Mouse (Mus musculus): ENCODE measurements around the gene Cdkn1a.
"Not testable (repeated sequence)": the region's sequence is repeated elsewhere in the genome, so short reads cannot be mapped to it uniquely, and the experiment has no call there.

Cdkn1a gene

GRCm38 (mm10) chr17:29084656-29085055, 6.1 kb upstream of the Cdkn1a start:
- DNase-seq, result no peak

GRCm38 (mm10) chr17:29085266-29085665, 5.5 kb upstream of the Cdkn1a start:
- no peak for DNase-seq

GRCm38 (mm10) chr17:29086916-29087315, 3.9 kb upstream of the Cdkn1a start:
- DNase-seq, result no peak

GRCm38 (mm10) chr17:29091348-29091944, 670 bp downstream of the Cdkn1a start:
- no peak for DNase-seq

- DNase-seq, result no peak
Observed at GRCm38 (mm10) chr17:29092497-29092896, 1.7 kb downstream of the Cdkn1a start.

GRCm38 (mm10) chr17:29093110-29093952, 2.6 kb downstream of the Cdkn1a start:
- peak; percentile 75 for DNase-seq

GRCm38 (mm10) chr17:29093961-29094309, 3.2 kb downstream of the Cdkn1a start:
- DNase-seq, result no peak

- DNase-seq, result peak; percentile 45
Observed at GRCm38 (mm10) chr17:29094310-29095181, 3.8 kb downstream of the Cdkn1a start.

- peak; percentile 98 for DNase-seq
Observed at GRCm38 (mm10) chr17:29095201-29095733, 4.5 kb downstream of the Cdkn1a start.

GRCm38 (mm10) chr17:29096245-29096644, 5.5 kb downstream of the Cdkn1a start:
- no peak for DNase-seq

- DNase-seq, result no peak
Observed at GRCm38 (mm10) chr17:29096851-29097561, 6.2 kb downstream of the Cdkn1a start.

- DNase-seq, result no peak
Observed at GRCm38 (mm10) chr17:29098291-29098690, 7.5 kb downstream of the Cdkn1a start.

GRCm38 (mm10) chr17:29099076-29099475, 8.3 kb downstream of the Cdkn1a start:
- DNase-seq, result no peak

- DNase-seq, result no peak
Observed at GRCm38 (mm10) chr17:29100627-29101026, 9.9 kb downstream of the Cdkn1a start.

GRCm38 (mm10) chr17:29110356-29110755, 19.6 kb downstream of the Cdkn1a start:
- not testable (repeated sequence) for DNase-seq

- no peak for DNase-seq
Observed at GRCm38 (mm10) chr17:29111332-29111731, 20.6 kb downstream of the Cdkn1a start.

GRCm38 (mm10) chr17:29113591-29114352, 23.0 kb downstream of the Cdkn1a start, which contains the start of gene Rab44:
TSS of gene Rab44 (plus strand) at chr17:29114145.
- peak; percentile 0 for DNase-seq

GRCm38 (mm10) chr17:29116023-29116422, 25.2 kb downstream of the Cdkn1a start:
- no peak for DNase-seq

- DNase-seq, result peak; percentile 0
Observed at GRCm38 (mm10) chr17:29117006-29117648, 26.4 kb downstream of the Cdkn1a start.

- DNase-seq, result peak; percentile 2
Observed at GRCm38 (mm10) chr17:29118057-29118456, 27.3 kb downstream of the Cdkn1a start.

- peak; percentile 1 for DNase-seq
Observed at GRCm38 (mm10) chr17:29120666-29121065, 29.9 kb downstream of the Cdkn1a start.
